Mouse (Mus musculus): ENCODE measurements around the gene Rnf19b. TPM values are rescaled to one million over a fixed set of nuclear protein-coding genes. Genes with fewer than 3 reads are reported as not detected.

The Rnf19b gene
- polyA plus RNA-seq, 1 experiment: 14.0 TPM

GRCm38 (mm10) chr4:129049306-129050011, 8.6 kb upstream of the Rnf19b start:
- TF ChIP-seq TAL1 (IDR thresholded peaks at IDR 0.05; ENCODE audit: low read length): no peak
- TF ChIP-seq GATA1 (IDR thresholded peaks at IDR 0.05; ENCODE audit: low read length): peak; percentile 58
- H3K27me3 ChIP-seq (ENCODE audit: control insufficient read depth): peaks cover 70% of the 10 kb centered on the region
- peaks cover 59% of the 10 kb centered on the region for H3K4me1 ChIP-seq (ENCODE audit: control insufficient read depth)

GRCm38 (mm10) chr4:129050365-129050764, 7.7 kb upstream of the Rnf19b start:
- TF ChIP-seq GATA1 (IDR thresholded peaks at IDR 0.05; ENCODE audit: low read length): no peak
- TF ChIP-seq TAL1 (IDR thresholded peaks at IDR 0.05; ENCODE audit: low read length): no peak
- Histone ChIP-seq H3K4me3 (replicated peaks) (no peak overlapping the region), H3K4me1 (ENCODE audit: control insufficient read depth) (peaks cover 59% of the 10 kb centered on the region), H3K36me3 (ENCODE audit: control insufficient read depth) (no peaks in the 10 kb centered on the region), H3K9me3 (ENCODE audit: control insufficient read depth, low read length) (peaks cover 3% of the 10 kb centered on the region; the same call in 1 of the 2 replicates), H3K27me3 (ENCODE audit: control insufficient read depth) (peaks cover 61% of the 10 kb centered on the region)

More at GRCm38 (mm10) chr4:129049306-129050011, 8.6 kb upstream of the Rnf19b start:
- Histone ChIP-seq H3K9me3 (ENCODE audit: control insufficient read depth, low read length) (peaks cover 3% of the 10 kb centered on the region; the same call in 1 of the 2 replicates), H3K4me3 (replicated peaks) (peak overlapping the region; percentile 62), H3K36me3 (ENCODE audit: control insufficient read depth) (no peaks in the 10 kb centered on the region)

GRCm38 (mm10) chr4:129050901-129051417, 7.1 kb upstream of the Rnf19b start:
- Histone ChIP-seq H3K4me3 (replicated peaks) (no peak overlapping the region), H3K4me1 (ENCODE audit: control insufficient read depth) (peaks cover 59% of the 10 kb centered on the region), H3K36me3 (ENCODE audit: control insufficient read depth) (no peaks in the 10 kb centered on the region), H3K27me3 (ENCODE audit: control insufficient read depth) (peaks cover 56% of the 10 kb centered on the region), H3K9me3 (ENCODE audit: control insufficient read depth, low read length) (peaks cover 3% of the 10 kb centered on the region; the same call in 1 of the 2 replicates)
- TF ChIP-seq TAL1 (IDR thresholded peaks at IDR 0.05; ENCODE audit: low read length) (no peak), GATA1 (IDR thresholded peaks at IDR 0.05; ENCODE audit: low read length) (no peak)

GRCm38 (mm10) chr4:129051461-129052183, 6.4 kb upstream of the Rnf19b start:
- peaks cover 62% of the 10 kb centered on the region for H3K4me1 ChIP-seq (ENCODE audit: control insufficient read depth)
- H3K4me3 ChIP-seq (replicated peaks): peak overlapping the region; percentile 0
- no peaks in the 10 kb centered on the region for H3K36me3 ChIP-seq (ENCODE audit: control insufficient read depth)
- H3K9me3 ChIP-seq (ENCODE audit: control insufficient read depth, low read length): peaks cover 3% of the 10 kb centered on the region; the same call in 1 of the 2 replicates
- TF ChIP-seq GATA1 (IDR thresholded peaks at IDR 0.05; ENCODE audit: low read length) (no peak), TAL1 (IDR thresholded peaks at IDR 0.05; ENCODE audit: low read length) (no peak)
- H3K27me3 ChIP-seq (ENCODE audit: control insufficient read depth): peaks cover 49% of the 10 kb centered on the region

- TF ChIP-seq TAL1 (IDR thresholded peaks at IDR 0.05; ENCODE audit: low read length) (no peak), GATA1 (IDR thresholded peaks at IDR 0.05; ENCODE audit: low read length) (no peak)
These were observed 3.3 kb upstream of the Rnf19b start for GRCm38 (mm10) chr4:129054757-129055156.

GRCm38 (mm10) chr4:129055562-129055961, 2.5 kb upstream of the Rnf19b start:
- no peaks in the 10 kb centered on the region for H3K36me3 ChIP-seq (ENCODE audit: control insufficient read depth)
- H3K9me3 ChIP-seq (ENCODE audit: control insufficient read depth, low read length): no peaks in the 10 kb centered on the region; the same call in 1 of the 2 replicates
- H3K4me3 ChIP-seq (replicated peaks): no peak overlapping the region
- peaks cover 50% of the 10 kb centered on the region for H3K4me1 ChIP-seq (ENCODE audit: control insufficient read depth)
- TF ChIP-seq TAL1 (IDR thresholded peaks at IDR 0.05; ENCODE audit: low read length) (no peak), GATA1 (IDR thresholded peaks at IDR 0.05; ENCODE audit: low read length) (no peak)
- peaks cover 9% of the 10 kb centered on the region for H3K27me3 ChIP-seq (ENCODE audit: control insufficient read depth)

More at GRCm38 (mm10) chr4:129054757-129055156, 3.3 kb upstream of the Rnf19b start:
- Histone ChIP-seq H3K27me3 (ENCODE audit: control insufficient read depth) (peaks cover 18% of the 10 kb centered on the region), H3K9me3 (ENCODE audit: control insufficient read depth, low read length) (no peaks in the 10 kb centered on the region; the same call in 1 of the 2 replicates), H3K36me3 (ENCODE audit: control insufficient read depth) (no peaks in the 10 kb centered on the region), H3K4me3 (replicated peaks) (no peak overlapping the region), H3K4me1 (ENCODE audit: control insufficient read depth) (peaks cover 52% of the 10 kb centered on the region)

GRCm38 (mm10) chr4:129057533-129058206, 401 bp upstream of the Rnf19b start:
- H3K9me3 ChIP-seq (ENCODE audit: control insufficient read depth, low read length): no peaks in the 10 kb centered on the region; the same call in 1 of the 2 replicates
- H3K4me3 ChIP-seq (replicated peaks): peak overlapping the region; percentile 85
- peaks cover 1% of the 10 kb centered on the region for H3K36me3 ChIP-seq (ENCODE audit: control insufficient read depth)
- peaks cover 48% of the 10 kb centered on the region for H3K4me1 ChIP-seq (ENCODE audit: control insufficient read depth)
- TF ChIP-seq TAL1 (IDR thresholded peaks at IDR 0.05; ENCODE audit: low read length): no peak
- peak; percentile 15; the same call in 1 of the 2 replicates for TF ChIP-seq GATA1 (IDR thresholded peaks at IDR 0.05; ENCODE audit: low read length)
- no peaks in the 10 kb centered on the region for H3K27me3 ChIP-seq (ENCODE audit: control insufficient read depth)

- Histone ChIP-seq H3K27me3 (ENCODE audit: control insufficient read depth) (no peaks in the 10 kb centered on the region), H3K9me3 (ENCODE audit: control insufficient read depth, low read length) (no peaks in the 10 kb centered on the region), H3K36me3 (ENCODE audit: control insufficient read depth) (peaks cover 7% of the 10 kb centered on the region), H3K4me1 (ENCODE audit: control insufficient read depth) (peaks cover 52% of the 10 kb centered on the region), H3K4me3 (replicated peaks) (peak overlapping the region; percentile 85)
- no peak for TF ChIP-seq TAL1 (IDR thresholded peaks at IDR 0.05; ENCODE audit: low read length)
- no peak for TF ChIP-seq GATA1 (IDR thresholded peaks at IDR 0.05; ENCODE audit: low read length)
These were observed 1.1 kb downstream of the Rnf19b start for GRCm38 (mm10) chr4:129059125-129059551.

Measured in erythroblast, embryonic 14.5 days (primary cell).